Mouse (Mus musculus) layer of hippocampus, adult 2 months (tissue): ENCODE measurements at regions not wholly inside any gene's neighbourhood (a gene's known extent, or its start where the extent isn't known, plus 50 kb on each side); places are given as distances from the start of the nearest gene placed in this dataset.
A peak's percentile ranks its signal among the peaks of the same experiment; 100 is the strongest.

ENCODE experiments used
- DNase-seq, 2 experiments: peaks; one replicate each; pipeline ENCODE4 v3.0.0; 2022; ENCODE audit warnings: low spot score in 2 of 2
- H3K27ac ChIP-seq: fragments of 200-600 bp; 2 replicates; pipeline ENCODE4 v1.8.1; 2022
- H3K4me3 ChIP-seq: fragments of 200-600 bp; 2 replicates; pipeline ENCODE4 v1.8.1; 2022; ENCODE audit warnings: mild to moderate bottlenecking
- CTCF ChIP-seq: fragments of 200-600 bp; conservative IDR thresholded peaks from 2 replicates; pipeline ENCODE4 v1.8.1; 2022; ENCODE audit warnings: antibody characterized with exemption, mild to moderate bottlenecking, moderate library complexity

DNA sequence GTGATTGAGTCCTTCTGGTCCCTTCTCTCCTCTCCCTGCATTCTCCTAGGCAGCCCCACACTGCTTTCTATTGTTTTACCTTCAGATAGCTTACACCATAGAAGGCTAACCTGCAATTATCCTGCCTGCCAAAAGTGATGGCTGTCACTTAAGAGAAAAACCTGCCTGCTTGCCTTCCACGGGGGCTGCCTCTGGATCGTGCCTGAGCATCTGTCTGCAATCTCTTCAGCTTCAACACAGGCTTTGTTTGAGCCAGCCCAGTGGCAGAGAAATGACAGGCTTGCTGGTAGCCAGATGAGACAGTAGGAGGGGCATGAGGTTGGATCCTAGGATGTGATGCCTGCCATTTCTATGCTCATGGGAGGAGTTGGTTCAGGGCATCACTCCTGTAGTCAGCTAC lies 345.2 kb upstream of the Tshz3 start:
- no peak for TF ChIP-seq CTCF
- Histone ChIP-seq H3K4me3 (no peak overlapping the region), H3K27ac (no peak overlapping the region)
- no peak for DNase-seq

DNA sequence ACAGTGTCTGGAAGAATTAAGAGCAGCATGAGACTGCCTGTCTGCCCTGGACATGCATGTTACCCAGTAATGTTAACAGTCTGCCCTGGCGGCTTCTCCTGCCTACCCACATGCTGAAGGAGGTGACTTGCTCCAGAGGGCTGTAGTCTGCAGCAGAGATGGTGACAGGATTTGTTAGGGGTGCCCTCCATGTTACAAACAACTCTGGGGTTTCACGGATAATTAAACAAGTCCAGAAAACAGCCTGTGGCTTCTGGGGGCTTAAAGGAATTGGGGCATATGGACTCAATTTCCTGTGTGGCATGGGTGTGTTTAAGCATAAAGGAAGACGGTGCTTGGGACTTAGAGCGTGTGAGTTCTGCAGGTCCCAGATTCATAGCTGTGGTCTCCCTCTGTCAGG lies 347.3 kb upstream of the Tshz3 start:
- H3K27ac ChIP-seq, result no peak overlapping the region
- no peak for TF ChIP-seq CTCF
- no peak for DNase-seq
- no peak overlapping the region for H3K4me3 ChIP-seq

DNA sequence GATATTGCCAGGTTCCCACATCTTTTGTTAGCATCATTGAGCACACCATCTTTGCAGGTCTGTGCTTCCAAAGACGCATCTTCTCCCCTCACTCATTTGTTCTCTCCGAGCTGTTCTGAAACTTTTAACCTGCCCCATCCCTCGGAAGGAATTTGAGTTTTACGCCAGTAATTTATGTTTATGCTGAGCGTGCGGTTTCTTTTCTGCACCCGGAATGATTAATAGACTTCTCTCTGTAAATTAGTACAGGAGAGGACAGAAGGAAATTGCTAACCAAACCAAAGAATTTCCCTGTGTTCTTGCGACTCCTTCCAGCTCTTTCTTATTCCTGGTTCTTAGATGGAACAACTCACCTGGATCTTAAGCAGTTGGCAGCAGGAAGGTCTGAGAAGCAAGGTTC lies 349.7 kb upstream of the Tshz3 start:
- DNase-seq, result no peak
- H3K4me3 ChIP-seq, result no peak overlapping the region
- no peak overlapping the region for H3K27ac ChIP-seq
- TF ChIP-seq CTCF, result no peak

DNA sequence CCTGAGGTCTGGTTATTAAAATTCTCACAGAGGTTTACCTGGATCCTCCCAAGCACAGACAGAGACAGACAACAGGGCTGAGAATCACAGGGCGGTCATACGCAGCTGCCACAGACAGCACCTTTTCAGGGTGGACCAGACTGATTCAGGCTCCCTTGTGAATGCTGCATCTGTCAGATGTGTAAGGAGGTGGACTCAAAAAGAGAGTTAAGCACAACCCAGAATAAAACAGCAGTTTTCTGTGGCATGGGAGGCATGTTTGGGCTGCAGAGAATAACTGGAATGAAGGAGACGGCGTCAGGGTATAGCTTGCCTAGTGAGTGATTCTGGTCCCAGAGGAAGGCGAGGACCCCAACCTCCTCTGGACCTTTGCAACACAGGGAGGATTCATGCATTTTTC lies 363.1 kb upstream of the Tshz3 start:
- no peak overlapping the region for H3K4me3 ChIP-seq
- DNase-seq, result no peak
- no peak for TF ChIP-seq CTCF
- H3K27ac ChIP-seq, result no peak overlapping the region

DNA sequence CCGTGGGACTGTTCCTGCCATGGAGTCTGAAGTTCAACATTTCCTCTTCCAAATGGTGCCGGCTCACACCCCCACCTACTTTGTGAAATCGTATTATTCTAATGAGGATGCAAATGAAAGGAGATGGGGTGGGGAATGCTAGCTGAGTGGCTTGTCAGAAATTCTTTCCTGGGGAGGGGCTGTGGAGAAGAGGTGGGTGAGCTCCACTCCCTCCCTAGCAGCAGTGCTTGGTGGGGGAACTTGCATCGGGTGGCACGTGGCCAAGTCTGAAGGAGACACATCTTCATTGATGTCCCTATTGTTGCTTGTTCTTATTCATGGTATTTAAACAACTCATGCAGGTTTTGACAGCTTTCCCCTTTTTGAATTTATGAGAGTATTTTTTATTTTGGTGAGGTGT lies 363.8 kb upstream of the Tshz3 start:
- DNase-seq, result no peak
- TF ChIP-seq CTCF, result no peak
- Histone ChIP-seq H3K4me3 (no peak overlapping the region), H3K27ac (no peak overlapping the region)

DNA sequence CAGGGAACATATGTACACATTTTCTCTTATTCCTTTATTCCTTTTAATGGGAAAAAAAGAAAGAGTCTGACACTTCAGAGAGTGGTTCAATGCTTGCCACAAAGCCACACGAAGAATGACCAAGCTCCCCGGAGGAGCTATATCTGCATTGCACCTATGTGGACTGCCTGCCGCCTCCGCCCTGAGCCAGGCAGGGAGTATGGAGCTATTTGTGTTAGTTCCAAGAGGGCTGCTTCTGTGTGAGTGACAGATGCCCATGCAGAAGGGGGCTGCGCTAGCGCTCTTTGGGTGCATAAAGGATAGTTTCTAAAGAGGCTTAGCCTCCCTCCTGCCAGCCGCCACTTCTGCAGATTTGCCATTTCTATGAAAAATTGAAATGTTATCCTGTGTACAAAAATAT lies 365.3 kb upstream of the Tshz3 start:
- Histone ChIP-seq H3K27ac (no peak overlapping the region), H3K4me3 (no peak overlapping the region)
- no peak for TF ChIP-seq CTCF
- DNase-seq, result peak in 1 of 2 experiments; percentile 13

DNA sequence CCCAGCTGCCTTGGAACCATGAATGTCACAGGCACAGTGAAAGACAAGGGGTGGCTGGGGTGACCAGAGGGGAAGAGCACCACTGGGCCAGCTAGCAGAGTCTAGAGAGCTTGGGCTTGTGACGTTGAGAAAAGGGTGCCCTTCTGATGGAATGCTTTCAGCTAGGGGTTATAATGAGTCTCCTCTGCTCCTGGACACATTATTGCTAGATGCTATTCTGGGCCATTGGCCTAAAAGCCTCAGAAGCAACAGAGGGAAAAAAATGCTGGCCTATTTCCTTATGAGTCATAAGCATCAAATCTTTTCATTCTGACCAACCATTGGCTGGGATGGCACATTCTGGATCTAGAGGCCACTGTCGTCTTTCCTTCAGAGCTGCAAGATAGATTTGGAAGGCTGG lies 369.8 kb upstream of the Tshz3 start:
- no peak overlapping the region for H3K27ac ChIP-seq
- DNase-seq, result no peak
- H3K4me3 ChIP-seq, result no peak overlapping the region
- TF ChIP-seq CTCF, result no peak

DNA sequence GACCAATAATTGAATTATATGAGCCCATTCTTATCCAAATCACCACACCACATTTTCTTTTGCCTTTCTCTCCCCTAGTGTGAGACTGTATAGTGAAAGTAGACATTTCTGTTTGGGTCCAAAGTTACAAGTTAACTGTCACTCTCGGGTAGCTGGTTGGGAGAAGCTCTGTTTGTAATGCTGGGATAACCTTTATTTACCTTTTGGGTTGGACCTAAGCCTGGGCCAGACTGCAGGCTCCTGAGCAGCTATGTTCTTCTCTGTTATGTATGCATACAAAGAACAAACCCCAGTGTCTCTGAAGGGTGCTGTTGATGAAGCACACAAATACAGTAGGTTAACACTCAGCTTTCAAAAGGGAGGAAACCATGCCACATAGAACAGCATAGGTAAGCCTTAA lies 373.9 kb upstream of the Tshz3 start:
- TF ChIP-seq CTCF, result no peak
- no peak for DNase-seq
- Histone ChIP-seq H3K4me3 (no peak overlapping the region), H3K27ac (no peak overlapping the region)

DNA sequence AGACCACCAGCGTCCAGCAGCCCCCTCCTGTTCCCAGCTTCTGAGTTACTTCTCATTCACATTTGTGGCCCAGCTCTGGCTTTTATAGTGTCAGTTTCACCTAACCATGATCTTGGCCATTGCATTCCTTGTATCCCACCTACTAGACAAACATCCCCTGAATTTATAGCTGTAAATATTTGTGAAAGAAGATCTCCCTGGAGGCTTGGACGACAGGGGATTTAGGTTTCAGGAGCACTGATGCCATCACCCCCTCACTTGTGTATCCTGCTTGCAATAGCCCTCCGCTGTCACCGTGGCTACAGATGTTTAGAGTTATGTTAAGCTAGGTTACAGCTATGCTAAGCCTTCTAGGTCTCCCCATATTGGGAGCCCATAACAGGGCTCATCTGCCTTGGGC lies 375.7 kb upstream of the Tshz3 start:
- no peak overlapping the region for H3K27ac ChIP-seq
- no peak for TF ChIP-seq CTCF
- no peak overlapping the region for H3K4me3 ChIP-seq
- DNase-seq, result no peak

DNA sequence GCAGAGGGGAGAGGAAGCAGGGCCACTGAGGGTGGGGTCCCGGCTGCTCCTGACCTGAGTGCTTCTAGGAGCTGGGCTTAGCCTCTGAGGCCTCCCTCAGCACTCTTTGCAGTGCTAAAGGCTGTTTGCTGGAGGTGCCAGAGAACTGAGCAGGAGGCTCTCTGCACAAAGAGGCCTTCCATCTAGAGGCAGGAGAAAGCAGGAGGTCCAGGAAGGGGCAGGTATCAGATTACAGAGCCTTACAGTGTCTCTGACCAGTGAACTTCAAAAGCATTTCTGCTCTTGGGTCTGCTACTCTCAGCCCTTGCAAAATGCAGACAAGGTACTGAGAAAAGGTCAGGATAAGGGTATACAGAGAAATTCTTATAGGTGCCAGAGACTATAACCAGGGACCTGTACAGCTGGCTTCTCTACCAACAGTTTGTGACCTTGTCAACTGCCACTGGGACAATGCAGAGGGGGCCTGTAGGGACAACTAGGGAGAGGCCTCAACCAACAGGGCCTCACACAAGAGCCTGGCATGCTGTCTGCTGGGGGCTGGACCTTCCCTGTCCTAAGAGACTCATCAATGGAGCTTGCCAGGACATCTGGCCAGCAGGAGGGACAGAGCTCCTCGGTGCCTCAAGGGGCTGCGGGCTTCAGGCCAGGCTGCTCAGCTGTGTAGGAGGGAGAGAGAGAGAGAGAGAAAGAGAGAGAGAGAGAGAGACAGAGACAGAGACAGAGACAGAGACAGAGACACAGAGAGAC lies 380.3 kb upstream of the Tshz3 start:
- no peak for TF ChIP-seq CTCF
- Histone ChIP-seq H3K4me3 (no peak overlapping the region), H3K27ac (no peak overlapping the region)
- DNase-seq, result no peak

DNA sequence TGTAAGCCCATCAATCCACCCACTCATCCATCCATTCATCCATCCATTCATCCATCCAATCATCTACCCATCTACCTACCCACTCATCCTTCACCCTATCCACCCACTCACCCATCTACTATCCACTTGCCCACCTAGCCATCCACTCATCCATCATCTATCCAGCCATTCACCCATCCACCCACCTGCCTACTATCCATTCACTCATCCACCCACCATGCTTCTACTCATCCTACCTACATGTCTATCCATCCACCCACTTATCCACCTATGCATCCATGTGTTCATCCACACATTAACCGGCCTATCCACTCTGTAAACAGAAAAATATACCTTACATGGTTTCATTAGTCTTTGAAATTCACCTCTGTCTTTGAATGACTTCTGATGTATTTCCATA lies 384.2 kb upstream of the Tshz3 start:
- no peak for DNase-seq
- TF ChIP-seq CTCF, result no peak
- H3K4me3 ChIP-seq, result no peak overlapping the region
- H3K27ac ChIP-seq, result no peak overlapping the region

DNA sequence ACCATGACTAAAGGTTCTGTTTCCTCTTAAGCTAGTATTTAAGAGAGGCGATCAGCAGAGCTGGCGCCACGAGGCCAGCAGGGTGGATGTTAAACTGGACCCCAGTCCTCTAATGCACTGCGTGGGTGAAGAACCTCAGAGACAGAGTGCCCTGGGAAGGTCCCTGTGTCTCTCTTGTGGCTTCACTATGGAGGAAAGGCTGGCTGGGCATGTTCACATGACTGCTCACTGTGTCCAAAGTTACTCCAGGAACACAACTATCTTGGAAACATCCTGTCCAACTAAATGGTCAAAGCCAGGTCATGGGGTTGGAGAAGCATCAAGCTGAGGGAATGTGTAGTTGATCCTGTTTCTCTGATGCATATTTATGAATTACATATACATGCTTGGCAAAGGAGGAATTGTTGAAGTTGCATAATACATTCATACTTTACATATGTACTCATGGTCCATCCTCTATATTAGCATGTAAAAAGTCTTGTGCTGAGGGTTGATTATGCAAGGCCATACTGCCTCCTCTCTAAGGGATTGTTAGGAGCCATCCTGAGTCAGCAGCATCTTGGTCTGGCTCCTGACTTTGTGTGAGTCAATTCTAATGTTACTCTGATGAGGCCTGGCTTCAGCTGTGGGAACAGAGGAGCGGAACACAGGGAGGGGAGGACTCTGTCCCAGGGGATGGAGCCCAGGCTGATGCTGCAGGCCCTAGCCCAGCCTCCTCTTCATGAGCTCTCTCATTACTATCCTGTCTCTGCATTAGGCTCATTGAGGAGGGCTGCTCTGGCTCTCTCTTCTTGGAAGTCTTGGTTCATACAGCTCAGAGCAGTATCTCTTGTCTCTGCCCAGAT lies 387.9 kb upstream of the Tshz3 start:
- H3K4me3 ChIP-seq, result no peak overlapping the region
- no peak overlapping the region for H3K27ac ChIP-seq
- TF ChIP-seq CTCF, result no peak
- DNase-seq, result no peak

DNA sequence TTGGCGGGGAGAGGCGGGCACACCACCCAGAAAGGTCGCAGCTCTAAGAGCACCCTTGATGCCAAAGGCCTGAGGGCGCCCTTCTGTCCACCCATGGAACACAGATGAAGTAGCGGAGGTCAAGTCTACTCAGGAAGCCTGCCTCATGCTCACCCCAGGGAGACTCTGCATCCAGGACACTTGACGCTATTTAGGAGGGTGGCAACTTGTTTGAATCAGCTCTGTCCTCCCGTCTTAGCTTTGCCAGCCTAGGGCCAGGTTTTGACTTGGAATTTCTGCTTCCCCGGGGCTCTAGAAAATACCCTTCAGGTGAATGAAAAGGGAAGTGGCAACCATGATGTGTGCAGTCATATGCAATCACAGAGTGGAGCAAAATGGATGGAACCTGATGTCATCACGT lies 389.2 kb upstream of the Tshz3 start:
- Histone ChIP-seq H3K27ac (no peak overlapping the region), H3K4me3 (no peak overlapping the region)
- no peak for DNase-seq
- no peak for TF ChIP-seq CTCF

DNA sequence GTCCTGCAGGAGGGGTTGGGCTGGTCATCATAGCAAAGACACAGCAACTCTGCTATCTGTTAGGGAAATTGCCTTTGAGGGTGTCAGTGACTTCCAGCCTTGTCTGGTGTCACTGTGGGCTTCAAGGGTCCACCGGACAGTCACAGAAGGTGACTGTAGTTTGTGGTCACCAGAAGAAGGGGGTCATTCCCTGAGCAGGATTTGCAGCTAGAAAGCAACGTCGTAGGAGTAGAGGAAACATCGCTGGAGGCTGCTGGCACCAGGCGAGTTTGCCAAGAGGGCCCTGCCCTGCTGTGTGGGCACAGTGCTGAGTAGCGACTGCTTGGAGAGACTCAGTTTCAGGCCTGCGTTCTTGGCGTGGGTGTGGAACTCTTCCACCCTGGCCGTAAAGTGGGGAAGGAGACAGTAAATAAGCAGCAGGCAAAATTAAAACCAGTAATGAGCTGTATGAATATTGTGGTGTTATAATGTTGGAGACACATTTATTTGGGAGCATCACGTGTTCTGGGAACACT lies 389.8 kb upstream of the Tshz3 start:
- TF ChIP-seq CTCF, result no peak
- no peak overlapping the region for H3K4me3 ChIP-seq
- no peak for DNase-seq
- no peak overlapping the region for H3K27ac ChIP-seq
